Mouse (Mus musculus): ENCODE results near the gene Ppm1a. TPM values are rescaled to one million over a fixed set of nuclear protein-coding genes. Genes with fewer than 3 reads are reported as not detected.

Ppm1a gene
- polyA plus RNA-seq, 1 experiment: 153 TPM

DNA sequence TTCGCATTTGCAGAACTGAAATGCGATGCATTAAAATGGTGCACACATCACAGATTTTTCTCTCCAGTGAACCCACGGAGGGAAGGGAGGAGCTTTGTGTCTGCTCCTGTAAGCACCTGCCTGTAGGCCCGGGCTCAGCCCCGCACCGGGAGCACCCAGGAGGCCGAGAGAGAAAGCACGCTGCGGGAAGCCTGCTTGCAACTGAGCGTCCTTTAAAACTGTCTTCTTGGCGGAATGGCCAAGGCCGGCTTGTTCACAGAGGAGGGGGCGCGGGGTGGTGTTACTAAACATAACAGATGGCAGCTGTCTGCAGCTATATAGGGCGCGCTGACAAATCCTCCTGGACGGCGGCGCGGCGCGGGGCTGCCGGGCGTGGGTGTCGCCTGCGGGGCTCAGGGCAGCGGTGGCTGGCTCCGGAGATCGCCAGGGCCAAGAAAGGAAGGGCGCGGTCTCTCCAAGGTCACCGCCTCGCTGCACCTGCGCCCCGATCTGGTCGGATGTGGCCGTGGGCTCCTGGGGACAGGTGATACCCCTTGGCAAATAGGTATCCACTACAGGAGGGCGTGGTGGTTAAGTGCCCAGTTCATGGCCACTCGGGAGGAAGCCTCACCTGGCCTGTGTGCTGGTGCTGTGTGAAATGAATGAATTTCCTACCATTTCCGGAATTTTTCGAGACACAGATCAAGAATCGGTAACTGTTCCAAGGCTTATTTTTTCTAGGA is 74.6 kb downstream of the Ppm1a start:
- no peak for TF ChIP-seq CTCF (IDR thresholded peaks at IDR 0.05; ENCODE audit: borderline replicate concordance, insufficient read depth, low read length)
- TF ChIP-seq POLR2A (IDR thresholded peaks at IDR 0.05; ENCODE audit: low read depth, low read length): no peak
- Histone ChIP-seq H3K27ac (ENCODE audit: insufficient read depth, low read length) (no peak overlapping the region), H3K4me1 (ENCODE audit: control insufficient read depth, insufficient read depth, low read length) (no peaks in the 10 kb centered on the region), H3K4me3 (ENCODE audit: insufficient read depth, low read length) (0 out of 2 replicates have a peak overlapping the region, but pooled peaks have one; percentile 11)

DNA sequence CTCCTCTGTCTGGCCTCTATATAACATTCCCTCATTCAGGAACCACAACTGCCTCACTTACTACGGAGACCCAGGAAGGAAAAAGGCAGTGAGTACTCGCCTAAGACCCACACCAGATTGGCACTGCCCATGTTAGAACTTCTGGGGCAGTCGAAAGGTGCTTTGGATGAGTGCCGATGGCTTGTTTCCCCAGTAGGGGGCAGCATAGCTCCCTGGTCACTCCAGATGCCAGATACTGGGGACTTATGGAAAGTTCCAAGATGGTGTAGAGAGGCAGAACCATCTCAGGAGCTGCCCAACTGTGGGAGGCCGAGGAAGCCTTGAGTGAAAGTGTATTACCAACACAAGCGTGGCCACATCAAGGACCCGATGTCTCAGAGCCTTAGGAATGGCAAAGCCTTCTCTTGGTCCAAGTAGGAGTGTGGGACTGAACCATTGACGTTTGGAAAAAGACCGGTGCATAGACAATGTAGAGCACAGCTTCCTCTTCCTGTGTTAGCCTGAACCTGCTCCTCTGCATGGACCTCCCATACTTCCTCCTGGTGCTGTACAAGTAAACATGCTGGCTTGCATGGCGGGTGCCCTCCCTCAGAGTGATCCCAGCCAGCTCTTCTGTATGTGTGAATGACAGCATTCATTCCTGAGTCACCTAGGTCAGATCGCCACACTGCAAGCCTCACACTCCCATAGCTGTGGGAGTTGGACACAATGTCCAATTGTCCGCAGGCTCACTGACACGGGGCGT is 77.7 kb downstream of the Ppm1a start:
- H3K4me3 ChIP-seq (ENCODE audit: insufficient read depth, low read length): no peak overlapping the region
- no peaks in the 10 kb centered on the region for H3K4me1 ChIP-seq (ENCODE audit: control insufficient read depth, insufficient read depth, low read length)
- TF ChIP-seq CTCF (IDR thresholded peaks at IDR 0.05; ENCODE audit: borderline replicate concordance, insufficient read depth, low read length): no peak
- no peak for TF ChIP-seq POLR2A (IDR thresholded peaks at IDR 0.05; ENCODE audit: low read depth, low read length)
- no peak overlapping the region for H3K27ac ChIP-seq (ENCODE audit: insufficient read depth, low read length)

DNA sequence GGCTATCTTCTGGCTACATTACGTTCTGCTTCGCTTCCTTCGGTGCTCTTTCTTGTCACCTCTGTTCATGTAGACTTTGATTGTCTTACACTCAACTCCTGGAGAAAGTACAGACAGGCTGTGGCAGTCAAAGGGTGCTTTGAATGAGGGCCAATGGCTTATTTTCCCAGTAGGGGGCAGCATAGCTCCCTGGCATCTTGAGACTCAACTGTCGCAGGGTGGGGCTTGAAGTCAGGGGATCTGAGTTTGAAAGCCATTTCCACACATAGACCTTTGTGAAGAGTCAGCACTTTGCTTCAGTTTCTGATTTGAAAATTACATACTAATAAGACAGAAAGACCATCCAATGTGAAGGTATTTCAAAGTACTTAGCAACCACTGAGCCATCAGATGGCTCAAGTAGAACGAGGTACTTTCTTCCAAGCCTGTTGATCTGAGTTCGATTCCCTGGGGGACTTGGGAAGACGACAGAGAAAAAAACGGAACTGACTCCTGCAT is 78.3 kb downstream of the Ppm1a start:
- Histone ChIP-seq H3K4me1 (ENCODE audit: control insufficient read depth, insufficient read depth, low read length) (no peaks in the 10 kb centered on the region), H3K4me3 (ENCODE audit: insufficient read depth, low read length) (no peak overlapping the region), H3K27ac (ENCODE audit: insufficient read depth, low read length) (no peak overlapping the region)
- TF ChIP-seq POLR2A (IDR thresholded peaks at IDR 0.05; ENCODE audit: low read depth, low read length): no peak
- TF ChIP-seq CTCF (IDR thresholded peaks at IDR 0.05; ENCODE audit: borderline replicate concordance, insufficient read depth, low read length): no peak

DNA sequence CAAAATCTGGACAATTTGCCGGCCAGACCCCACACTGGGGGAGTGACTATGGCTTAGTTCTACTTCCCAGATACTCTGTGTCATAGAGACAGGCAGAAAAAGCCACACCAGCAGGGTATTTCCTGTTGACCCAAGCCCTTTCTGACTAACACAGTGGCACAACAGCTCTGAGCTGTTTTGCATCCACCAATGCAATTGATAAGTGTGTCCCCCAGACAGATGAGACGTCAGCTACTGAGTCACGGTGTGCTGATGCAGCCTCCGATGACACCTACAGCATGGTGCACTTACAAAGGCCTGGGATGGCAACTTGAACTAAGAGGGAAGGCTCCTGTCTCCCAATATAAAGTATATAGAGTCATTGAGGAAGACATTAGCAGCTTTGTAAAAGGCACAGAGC is 80.0 kb downstream of the Ppm1a start:
- TF ChIP-seq POLR2A (IDR thresholded peaks at IDR 0.05; ENCODE audit: low read depth, low read length) (no peak), CTCF (IDR thresholded peaks at IDR 0.05; ENCODE audit: borderline replicate concordance, insufficient read depth, low read length) (no peak)
- no peak overlapping the region for H3K4me3 ChIP-seq (ENCODE audit: insufficient read depth, low read length)
- H3K4me1 ChIP-seq (ENCODE audit: control insufficient read depth, insufficient read depth, low read length): no peaks in the 10 kb centered on the region

DNA sequence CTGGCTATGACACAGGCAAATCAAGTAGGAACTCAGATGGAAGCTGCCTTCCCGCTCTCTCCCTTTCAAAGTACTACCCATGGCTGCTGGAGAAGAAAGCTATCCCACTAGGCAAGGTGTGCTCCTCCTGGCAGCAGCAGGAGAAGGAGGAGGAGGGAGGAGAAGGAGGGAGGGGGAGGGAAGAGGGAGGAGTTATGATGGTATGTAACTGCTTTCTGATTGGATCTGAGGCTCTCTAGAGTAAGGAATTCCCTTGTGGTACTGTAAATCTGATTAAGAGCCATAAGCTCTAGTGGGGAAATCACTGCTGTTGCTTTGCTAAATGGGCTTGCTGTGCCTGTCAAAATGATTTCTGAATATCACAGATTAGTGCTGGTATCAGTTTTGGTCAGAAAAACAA is 84.2 kb downstream of the Ppm1a start:
- Histone ChIP-seq H3K4me3 (ENCODE audit: insufficient read depth, low read length) (no peak overlapping the region), H3K27ac (ENCODE audit: insufficient read depth, low read length) (no peak overlapping the region), H3K4me1 (ENCODE audit: control insufficient read depth, insufficient read depth, low read length) (peaks cover 2% of the 10 kb centered on the region; the same call in 1 of the 2 replicates)
- no peak for TF ChIP-seq CTCF (IDR thresholded peaks at IDR 0.05; ENCODE audit: borderline replicate concordance, insufficient read depth, low read length)
- TF ChIP-seq POLR2A (IDR thresholded peaks at IDR 0.05; ENCODE audit: low read depth, low read length): no peak

More for the DNA sequence above, 80.0 kb downstream of the Ppm1a start:
- no peak overlapping the region for H3K27ac ChIP-seq (ENCODE audit: insufficient read depth, low read length)

DNA sequence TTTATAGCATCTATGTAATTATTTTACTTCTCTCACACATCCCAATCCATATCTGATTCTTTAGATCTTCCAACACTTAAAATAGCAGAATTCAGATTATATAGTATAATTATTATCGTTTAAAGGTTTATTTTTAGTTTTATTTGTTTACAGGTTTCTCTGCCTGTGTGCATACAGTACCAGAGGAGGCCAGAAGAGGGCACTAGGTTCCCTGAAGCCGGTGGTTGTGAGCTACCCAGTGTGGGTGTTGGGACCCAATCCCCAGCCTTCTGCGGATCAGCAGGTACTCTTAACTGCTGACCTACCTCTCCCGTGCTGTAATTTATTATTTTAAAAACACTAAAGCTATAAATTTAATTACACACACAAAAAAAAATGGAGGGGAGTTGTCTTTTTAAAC is 85.9 kb downstream of the Ppm1a start:
- Histone ChIP-seq H3K27ac (ENCODE audit: insufficient read depth, low read length) (no peak overlapping the region), H3K4me1 (ENCODE audit: control insufficient read depth, insufficient read depth, low read length) (peaks cover 2% of the 10 kb centered on the region; the same call in 1 of the 2 replicates), H3K4me3 (ENCODE audit: insufficient read depth, low read length) (no peak overlapping the region)
- TF ChIP-seq CTCF (IDR thresholded peaks at IDR 0.05; ENCODE audit: borderline replicate concordance, insufficient read depth, low read length) (no peak), POLR2A (IDR thresholded peaks at IDR 0.05; ENCODE audit: low read depth, low read length) (no peak)

DNA sequence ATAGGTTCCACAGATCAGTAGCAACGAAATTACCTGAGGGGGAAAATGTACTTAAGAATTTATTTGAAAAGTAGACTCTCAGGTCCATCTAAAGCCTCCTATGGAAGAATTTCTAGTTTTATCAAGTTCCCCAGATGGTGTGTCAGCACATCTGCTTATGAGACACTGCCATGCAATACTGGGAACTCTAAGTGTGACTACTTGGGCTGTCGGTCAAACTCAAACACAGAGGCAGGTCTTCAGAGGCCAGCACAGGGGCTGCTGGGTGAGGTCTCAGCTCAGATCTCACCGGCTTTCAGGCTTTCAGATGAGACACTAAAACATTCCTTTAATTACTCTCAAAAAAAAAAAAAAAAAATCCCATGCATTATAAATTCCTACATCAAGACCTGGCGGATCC is 86.3 kb downstream of the Ppm1a start:
- H3K4me3 ChIP-seq (ENCODE audit: insufficient read depth, low read length): no peak overlapping the region
- H3K27ac ChIP-seq (ENCODE audit: insufficient read depth, low read length): no peak overlapping the region
- TF ChIP-seq CTCF (IDR thresholded peaks at IDR 0.05; ENCODE audit: borderline replicate concordance, insufficient read depth, low read length) (no peak), POLR2A (IDR thresholded peaks at IDR 0.05; ENCODE audit: low read depth, low read length) (no peak)

DNA sequence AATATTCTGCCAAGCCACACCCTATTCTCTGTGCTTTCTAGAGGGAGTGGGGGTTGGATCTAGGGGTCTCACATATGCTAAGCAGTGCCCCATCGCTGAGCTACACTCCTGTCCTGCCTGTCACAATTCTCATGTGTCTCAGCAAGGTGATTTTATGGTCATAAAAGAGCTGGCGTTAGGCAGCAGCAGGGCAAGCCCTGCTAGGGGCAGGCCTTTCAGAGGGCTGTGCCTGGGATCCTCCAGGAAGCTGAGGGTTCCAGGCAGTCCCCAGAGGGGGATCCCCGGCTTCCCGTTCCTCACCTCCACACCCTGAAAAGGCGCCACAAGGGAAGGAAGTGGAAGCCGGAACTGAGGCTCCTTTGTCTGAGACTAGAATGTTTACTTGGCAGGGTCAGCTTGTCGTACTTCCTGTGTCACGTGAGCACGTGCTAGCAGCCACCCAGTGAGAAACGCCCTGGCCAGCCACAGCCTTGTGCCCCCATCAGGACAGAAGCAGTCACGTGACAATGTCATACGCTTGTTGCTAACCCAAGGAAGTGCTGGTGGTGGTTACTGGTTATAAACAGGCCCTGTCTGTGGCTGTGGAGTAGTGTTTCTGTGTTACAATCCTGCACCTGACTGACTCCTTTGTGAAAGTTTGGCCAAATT is 86.8 kb downstream of the Ppm1a start:
- no peak overlapping the region for H3K27ac ChIP-seq (ENCODE audit: insufficient read depth, low read length)
- TF ChIP-seq CTCF (IDR thresholded peaks at IDR 0.05; ENCODE audit: borderline replicate concordance, insufficient read depth, low read length) (no peak), POLR2A (IDR thresholded peaks at IDR 0.05; ENCODE audit: low read depth, low read length) (no peak)
- peaks cover 2% of the 10 kb centered on the region; the same call in 1 of the 2 replicates for H3K4me1 ChIP-seq (ENCODE audit: control insufficient read depth, insufficient read depth, low read length)
- no peak overlapping the region for H3K4me3 ChIP-seq (ENCODE audit: insufficient read depth, low read length)

More for the DNA sequence above, 86.3 kb downstream of the Ppm1a start:
- peaks cover 2% of the 10 kb centered on the region; the same call in 1 of the 2 replicates for H3K4me1 ChIP-seq (ENCODE audit: control insufficient read depth, insufficient read depth, low read length)

DNA sequence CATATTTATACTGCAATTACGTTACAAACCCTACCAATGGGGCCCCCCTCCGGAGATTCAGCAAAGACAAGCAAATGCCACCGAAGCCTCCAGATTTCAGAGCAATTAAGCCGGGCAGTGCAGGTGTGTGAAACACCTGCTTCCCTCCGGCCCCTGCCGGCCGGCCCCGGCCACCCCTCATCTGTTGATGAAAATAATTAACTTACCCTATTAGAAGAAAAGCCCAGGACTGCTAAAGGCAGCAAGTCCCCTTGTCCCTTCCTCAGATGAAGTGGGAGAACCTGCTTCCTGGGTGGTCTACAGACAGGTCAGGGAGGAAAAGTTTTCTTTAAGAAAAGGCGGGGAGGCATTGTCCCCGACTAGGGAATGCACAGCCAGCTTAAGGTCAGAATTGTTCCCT is 88.7 kb downstream of the Ppm1a start:
- TF ChIP-seq CTCF (IDR thresholded peaks at IDR 0.05; ENCODE audit: borderline replicate concordance, insufficient read depth, low read length): no peak
- no peak for TF ChIP-seq POLR2A (IDR thresholded peaks at IDR 0.05; ENCODE audit: low read depth, low read length)
- Histone ChIP-seq H3K4me1 (ENCODE audit: control insufficient read depth, insufficient read depth, low read length) (peaks cover 2% of the 10 kb centered on the region; the same call in 1 of the 2 replicates), H3K27ac (ENCODE audit: insufficient read depth, low read length) (no peak overlapping the region), H3K4me3 (ENCODE audit: insufficient read depth, low read length) (no peak overlapping the region)

Data from embryonic fibroblast, embryonic 13.5 days (primary cell).